Mouse (Mus musculus): Measurements from ENCODE around the gene Mettl6. TPM values are rescaled to one million over a fixed set of nuclear protein-coding genes. Genes with fewer than 3 reads are reported as not detected.

The Mettl6 gene
- polyA plus RNA-seq, 1 experiment, result 5.9 TPM

DNA sequence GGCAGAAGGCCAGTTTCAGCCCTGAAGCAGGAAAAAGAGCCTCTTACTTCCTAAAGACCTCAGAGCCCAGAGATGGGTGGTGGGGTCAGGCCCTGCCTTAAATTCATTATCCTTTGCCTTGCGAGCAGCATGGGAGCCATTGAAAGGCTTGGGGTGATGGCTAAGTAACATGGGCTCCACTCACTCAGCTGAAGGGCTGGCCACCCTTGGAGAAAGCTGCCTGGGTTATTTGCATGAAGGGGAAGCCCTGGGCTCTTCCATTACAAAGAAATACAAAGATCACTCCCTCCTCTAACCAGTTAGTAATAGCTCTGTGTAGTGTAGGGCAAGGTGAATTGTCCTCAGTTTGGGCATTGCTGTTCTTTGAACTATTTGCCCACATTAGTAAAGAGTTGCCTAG is 4.7 kb upstream of the Mettl6 start:
- Histone ChIP-seq H3K4me3 (ENCODE audit: insufficient read depth, low read depth, low read length) (no peak overlapping the region), H3K27ac (ENCODE audit: insufficient read depth, low read depth, low read length) (no peak overlapping the region), H3K36me3 (ENCODE audit: control insufficient read depth, insufficient read depth, low read length) (no peaks in the 10 kb centered on the region; the same call in none of the 2 replicates), H3K4me1 (ENCODE audit: control insufficient read depth, insufficient read depth, low read length) (peaks cover 7% of the 10 kb centered on the region; the same call in 1 of the 2 replicates), H3K27me3 (replicated peaks; ENCODE audit: control insufficient read depth, insufficient read depth, low read length) (no peaks in the 10 kb centered on the region)
- DNase-seq, result no peak
- no peak for TF ChIP-seq CTCF (conservative IDR thresholded peaks at IDR 0.05; ENCODE audit: insufficient read depth, insufficient read length, low read depth, low read length)
- TF ChIP-seq POLR2A (IDR thresholded peaks at IDR 0.05; ENCODE audit: low read depth, low read length), result no peak
- WGBS, result 85% methylated on average over 1 of the region's 1 CpGs

DNA sequence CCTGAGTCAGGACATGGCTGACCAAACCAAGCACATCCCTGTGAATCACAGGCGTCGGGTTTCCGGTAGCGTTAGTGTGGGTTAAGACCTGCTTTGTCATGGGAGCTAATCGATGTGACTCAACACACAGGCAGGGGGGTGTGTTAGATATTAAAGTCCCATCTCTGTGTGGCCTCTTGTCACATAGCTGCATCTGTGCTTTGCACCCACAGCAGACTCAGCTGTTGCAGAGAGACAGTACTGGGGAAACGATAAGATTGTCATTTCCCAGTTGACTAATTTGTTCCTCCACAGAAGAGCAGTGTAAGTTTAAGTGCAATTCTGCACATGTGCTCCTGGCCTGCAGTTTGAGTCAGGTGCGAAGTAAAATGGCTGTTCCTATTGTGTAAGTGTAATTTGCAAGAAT is 1.4 kb upstream of the Mettl6 start:
- H3K4me1 ChIP-seq (ENCODE audit: control insufficient read depth, insufficient read depth, low read length), result peaks cover 11% of the 10 kb centered on the region; the same call in 1 of the 2 replicates
- no peak for TF ChIP-seq POLR2A (IDR thresholded peaks at IDR 0.05; ENCODE audit: low read depth, low read length)
- no peak for TF ChIP-seq CTCF (conservative IDR thresholded peaks at IDR 0.05; ENCODE audit: insufficient read depth, insufficient read length, low read depth, low read length)
- no peak for DNase-seq

DNA sequence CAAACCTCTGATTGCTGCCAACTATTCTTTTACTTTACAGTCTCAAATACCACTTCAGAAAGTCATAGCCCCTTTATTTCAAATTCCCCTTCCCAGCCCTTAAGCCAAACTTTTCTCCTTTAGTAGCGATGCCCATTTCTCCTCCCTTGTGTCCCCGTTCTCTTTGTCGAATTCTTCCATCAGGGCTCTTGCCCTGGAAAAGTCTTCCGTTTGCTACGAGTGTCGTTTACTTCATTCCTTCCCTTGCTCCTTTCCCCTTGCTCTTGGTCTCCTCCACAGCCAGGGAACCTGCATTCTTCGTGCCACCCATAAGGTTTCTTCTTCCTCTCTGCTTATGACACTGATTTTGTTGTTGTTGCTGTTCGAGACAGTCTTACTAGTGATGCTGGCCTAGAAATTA is 698 bp upstream of the Mettl6 start:
- Histone ChIP-seq H3K4me1 (ENCODE audit: control insufficient read depth, insufficient read depth, low read length) (peaks cover 11% of the 10 kb centered on the region; the same call in 1 of the 2 replicates), H3K36me3 (ENCODE audit: control insufficient read depth, insufficient read depth, low read length) (no peaks in the 10 kb centered on the region), H3K27ac (ENCODE audit: insufficient read depth, low read depth, low read length) (peak overlapping the region; percentile 84), H3K4me3 (ENCODE audit: insufficient read depth, low read depth, low read length) (peak overlapping the region; percentile 87), H3K27me3 (replicated peaks; ENCODE audit: control insufficient read depth, insufficient read depth, low read length) (no peaks in the 10 kb centered on the region)
- DNase-seq, result no peak
- TF ChIP-seq CTCF (conservative IDR thresholded peaks at IDR 0.05; ENCODE audit: insufficient read depth, insufficient read length, low read depth, low read length), result no peak
- WGBS, result under 1% methylated on average over 8 of the region's 8 CpGs

More for the DNA sequence above, 1.4 kb upstream of the Mettl6 start:
- WGBS, result 17% methylated on average over 7 of the region's 7 CpGs
- no peaks in the 10 kb centered on the region for H3K36me3 ChIP-seq (ENCODE audit: control insufficient read depth, insufficient read depth, low read length)
- H3K27me3 ChIP-seq (replicated peaks; ENCODE audit: control insufficient read depth, insufficient read depth, low read length), result no peaks in the 10 kb centered on the region
- no peak overlapping the region for H3K27ac ChIP-seq (ENCODE audit: insufficient read depth, low read depth, low read length)
- H3K4me3 ChIP-seq (ENCODE audit: insufficient read depth, low read depth, low read length), result no peak overlapping the region

DNA sequence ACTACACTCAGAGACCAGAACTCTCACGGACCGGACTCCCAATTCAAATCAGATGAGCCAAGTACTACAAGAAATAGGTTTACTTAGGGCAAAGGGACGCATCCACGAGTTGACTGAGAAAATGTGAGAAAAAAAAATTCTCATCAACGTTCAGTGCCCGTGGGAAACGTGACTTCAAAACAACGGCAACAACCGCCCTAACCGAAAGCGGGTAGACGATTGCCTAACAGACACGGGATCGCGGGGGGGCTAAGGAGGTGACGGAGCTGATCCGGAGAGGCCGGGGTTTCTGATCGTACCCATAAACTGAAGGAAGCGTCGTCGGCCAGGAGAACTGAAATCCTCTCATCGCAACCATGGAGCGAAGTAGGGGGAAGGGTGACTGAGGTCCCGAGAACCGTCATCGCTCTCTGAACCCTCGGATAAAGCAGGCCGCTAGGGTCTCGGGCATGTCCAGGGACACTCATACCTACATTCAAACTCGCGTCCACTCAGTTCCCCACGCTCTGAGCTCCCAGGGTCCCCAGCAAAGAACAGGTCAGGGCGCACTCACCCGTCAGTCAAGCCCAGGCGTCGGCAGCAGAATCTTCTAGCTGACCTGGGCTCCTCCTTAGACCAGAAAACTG is 378 bp downstream of the Mettl6 start, which contains the start of gene Eaf1:
Eaf1 (plus strand) TSS at position 51 of the 626 bp plus-strand sequence.
- Histone ChIP-seq H3K4me3 (ENCODE audit: insufficient read depth, low read depth, low read length) (peak within 1 kb of the TSS; percentile 87), H3K4me1 (ENCODE audit: control insufficient read depth, insufficient read depth, low read length) (peaks cover 11% of the 10 kb centered on the region; the same call in 1 of the 2 replicates), H3K36me3 (ENCODE audit: control insufficient read depth, insufficient read depth, low read length) (no peaks in the 10 kb centered on the region), H3K27ac (ENCODE audit: insufficient read depth, low read depth, low read length) (peak within 1 kb of the TSS; percentile 84), H3K27me3 (replicated peaks; ENCODE audit: control insufficient read depth, insufficient read depth, low read length) (no peaks in the 10 kb centered on the region)
- TF ChIP-seq POLR2A (IDR thresholded peaks at IDR 0.05; ENCODE audit: low read depth, low read length) (no peak), CTCF (conservative IDR thresholded peaks at IDR 0.05; ENCODE audit: insufficient read depth, insufficient read length, low read depth, low read length) (no peak)
- no peak for DNase-seq
- under 1% methylated on average over 37 of the region's 37 CpGs for WGBS

DNA sequence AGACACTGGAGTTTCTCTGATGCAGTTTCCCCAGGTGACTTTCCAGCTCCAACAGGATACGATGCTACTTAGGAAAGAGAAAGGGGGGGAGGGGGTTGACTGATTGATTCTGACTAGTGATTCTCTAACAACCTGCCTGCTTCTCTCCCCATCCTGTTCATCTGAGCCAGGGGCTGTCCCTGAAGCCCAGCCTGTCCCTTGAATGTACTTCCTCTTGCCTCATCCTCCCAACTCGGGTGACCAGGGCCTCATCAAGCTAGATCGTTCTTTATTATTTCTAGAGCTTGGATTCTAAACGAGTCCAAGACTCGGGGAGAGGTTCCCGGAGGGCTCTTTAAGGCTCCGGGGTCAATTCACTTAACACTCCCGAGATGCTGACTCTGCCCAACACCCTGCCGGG is 939 bp downstream of the Mettl6 start:
- 5% methylated on average over 9 of the region's 9 CpGs for WGBS
- H3K36me3 ChIP-seq (ENCODE audit: control insufficient read depth, insufficient read depth, low read length), result no peaks in the 10 kb centered on the region

GRCm38 (mm10) chr14:31488055-31488454 is 6.8 kb downstream of the Mettl6 start:
- H3K36me3 ChIP-seq (ENCODE audit: control insufficient read depth, insufficient read depth, low read length), result no peaks in the 10 kb centered on the region

More for the DNA sequence above, 939 bp downstream of the Mettl6 start:
- no peaks in the 10 kb centered on the region for H3K27me3 ChIP-seq (replicated peaks; ENCODE audit: control insufficient read depth, insufficient read depth, low read length)
- TF ChIP-seq POLR2A (IDR thresholded peaks at IDR 0.05; ENCODE audit: low read depth, low read length), result no peak
- no peak for TF ChIP-seq CTCF (conservative IDR thresholded peaks at IDR 0.05; ENCODE audit: insufficient read depth, insufficient read length, low read depth, low read length)
- no peak for DNase-seq
- peak overlapping the region; percentile 87 for H3K4me3 ChIP-seq (ENCODE audit: insufficient read depth, low read depth, low read length)
- H3K27ac ChIP-seq (ENCODE audit: insufficient read depth, low read depth, low read length), result no peak overlapping the region
- H3K4me1 ChIP-seq (ENCODE audit: control insufficient read depth, insufficient read depth, low read length), result peaks cover 11% of the 10 kb centered on the region; the same call in 1 of the 2 replicates

DNA sequence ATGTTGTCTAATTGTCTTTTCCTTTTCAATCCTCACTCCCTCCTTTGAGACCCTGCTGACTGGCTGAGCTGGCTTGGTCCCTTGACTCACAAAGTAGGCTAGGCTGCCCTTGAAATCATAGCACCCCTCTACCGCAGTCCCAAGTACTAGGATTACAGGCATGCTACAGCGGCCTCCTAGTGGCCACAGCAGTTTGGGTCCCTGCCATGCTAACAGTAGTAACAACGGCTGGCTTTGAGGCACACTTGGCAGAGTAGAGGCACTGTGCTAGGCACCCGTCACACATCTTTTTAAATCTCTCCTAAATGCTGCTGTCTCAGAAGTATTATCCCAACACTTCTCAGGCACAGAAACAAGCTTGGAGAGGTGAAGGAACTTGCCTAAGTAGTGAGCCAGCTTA is 8.4 kb downstream of the Mettl6 start:
- Histone ChIP-seq H3K27ac (ENCODE audit: insufficient read depth, low read depth, low read length) (no peak overlapping the region), H3K36me3 (ENCODE audit: control insufficient read depth, insufficient read depth, low read length) (no peaks in the 10 kb centered on the region; the same call in 1 of the 2 replicates), H3K4me3 (ENCODE audit: insufficient read depth, low read depth, low read length) (no peak overlapping the region), H3K4me1 (ENCODE audit: control insufficient read depth, insufficient read depth, low read length) (no peaks in the 10 kb centered on the region), H3K27me3 (replicated peaks; ENCODE audit: control insufficient read depth, insufficient read depth, low read length) (no peaks in the 10 kb centered on the region)
- TF ChIP-seq CTCF (conservative IDR thresholded peaks at IDR 0.05; ENCODE audit: insufficient read depth, insufficient read length, low read depth, low read length) (no peak), POLR2A (IDR thresholded peaks at IDR 0.05; ENCODE audit: low read depth, low read length) (no peak)
- WGBS, result 72% methylated on average over 4 of the region's 4 CpGs
- no peak for DNase-seq

More at GRCm38 (mm10) chr14:31488055-31488454, 6.8 kb downstream of the Mettl6 start:
- no peaks in the 10 kb centered on the region for H3K4me1 ChIP-seq (ENCODE audit: control insufficient read depth, insufficient read depth, low read length)
- WGBS, result 94% methylated on average over 6 of the region's 6 CpGs
- H3K27ac ChIP-seq (ENCODE audit: insufficient read depth, low read depth, low read length), result no peak overlapping the region
- H3K27me3 ChIP-seq (replicated peaks; ENCODE audit: control insufficient read depth, insufficient read depth, low read length), result no peaks in the 10 kb centered on the region
- TF ChIP-seq CTCF (conservative IDR thresholded peaks at IDR 0.05; ENCODE audit: insufficient read depth, insufficient read length, low read depth, low read length), result no peak
- TF ChIP-seq POLR2A (IDR thresholded peaks at IDR 0.05; ENCODE audit: low read depth, low read length), result no peak
- no peak overlapping the region for H3K4me3 ChIP-seq (ENCODE audit: insufficient read depth, low read depth, low read length)
- no peak for DNase-seq

Measured in kidney, adult 2 months (tissue).